Mouse (Mus musculus): ENCODE results near the gene Dusp10.

DNA sequence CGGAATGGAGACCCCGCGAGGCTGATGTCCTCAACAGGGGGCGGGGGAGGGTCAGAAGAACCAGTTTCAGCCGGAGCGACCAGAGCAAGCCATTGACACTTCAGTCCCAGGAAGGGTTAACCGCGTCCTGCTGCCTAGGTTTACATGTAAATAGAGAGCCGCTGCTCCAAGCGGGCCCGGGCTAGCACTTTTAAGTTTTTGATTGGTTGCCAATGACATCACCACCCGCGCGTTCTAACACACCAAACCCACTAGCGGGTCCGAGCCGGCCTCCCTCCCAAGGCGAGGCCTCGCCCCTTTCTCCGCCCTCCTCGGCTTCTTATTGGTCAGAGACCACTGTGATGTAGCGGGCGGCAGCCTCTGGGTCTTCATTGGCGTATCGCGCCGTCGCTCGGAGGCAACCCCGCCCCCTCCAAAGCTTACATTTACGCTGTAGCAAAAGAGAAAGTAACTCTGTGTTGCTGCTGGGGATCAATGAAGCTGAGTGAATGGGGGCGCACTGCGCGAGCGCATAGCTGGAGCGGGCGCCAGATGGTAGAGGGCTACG lies 21.0 kb downstream of the Dusp10 start, which contains the start of gene 1700056E22Rik:
- no peak for TF ChIP-seq CTCF (IDR thresholded peaks at IDR 0.05; ENCODE audit: low read depth, low read length)
- TF ChIP-seq POLR2A (IDR thresholded peaks at IDR 0.05; ENCODE audit: extremely low read depth, insufficient read depth, low read length): peak; percentile 86
